Mouse (Mus musculus): ENCODE results near the gene Dscam.

DNA sequence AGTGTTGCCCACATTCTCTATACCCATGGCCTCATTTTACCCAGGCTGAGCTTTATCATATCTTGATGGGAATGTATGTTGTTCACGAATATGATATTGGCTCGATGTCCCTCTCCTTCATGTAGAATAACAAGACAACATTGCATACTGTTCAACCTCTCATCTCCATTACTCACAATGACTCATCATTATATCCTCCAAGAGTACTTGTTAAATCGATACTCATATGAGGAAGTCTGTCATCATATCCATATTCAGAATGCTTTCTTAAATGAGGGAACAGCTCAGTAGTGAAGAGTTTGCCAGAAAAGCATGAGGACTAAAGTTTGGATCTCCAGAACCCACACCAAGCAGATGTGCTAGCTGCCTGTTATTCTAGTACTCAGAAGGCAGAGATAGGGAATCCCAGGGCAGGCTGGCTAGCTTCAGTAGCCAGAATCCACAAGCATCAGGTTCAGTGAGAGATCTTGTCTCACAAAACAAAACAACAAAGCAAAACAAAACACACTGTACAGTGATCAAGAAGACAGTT lies 327.7 kb downstream of the Dscam start:
- no peak for TF ChIP-seq CTCF (IDR thresholded peaks at IDR 0.05; ENCODE audit: low read depth)
- no peak for TF ChIP-seq EP300 (IDR thresholded peaks at IDR 0.05; ENCODE audit: low read depth)

All from heart, postnatal 0 days (tissue).